Mouse (Mus musculus) embryonic facial prominence, embryonic 14.5 days (tissue): ENCODE results near the gene Creb5. TPM values are rescaled to one million over a fixed set of nuclear protein-coding genes. Genes with fewer than 3 reads are reported as not detected.

Experiments used
- ATAC-seq: fragments of 200-750 bp; cut with Nextera tagmentation; 2 replicates; pipeline ENCODE4 v1.8.0; 2017; ENCODE audit warnings: low read depth, moderate number of reproducible peaks, moderate TSS enrichment
- DNase-seq: peaks from one replicate; pipeline ENCODE4 v3.0.0-alpha.2; 2015; ENCODE audit warnings: low spot score
- H3K27ac ChIP-seq: fragments of 300-500 bp; sonication (generic); replicated peaks from 2 replicates; pipeline ENCODE4 v1.5.1; 2014; ENCODE audit warnings: low read depth, mild to moderate bottlenecking, low read length, moderate library complexity
- H3K27me3 ChIP-seq: fragments of 300-500 bp; sonication (generic); replicated peaks from 2 replicates; pipeline ENCODE4 v1.6.1; 2014; ENCODE audit warnings: low read length; ENCODE audit not compliant: control insufficient read depth, insufficient read depth
- H3K36me3 ChIP-seq: fragments of 300-500 bp; sonication (generic); 2 replicates; pipeline ENCODE4 v1.6.1; 2014; ENCODE audit warnings: low read length, mixed read lengths; ENCODE audit not compliant: control insufficient read depth, insufficient read depth
- H3K4me1 ChIP-seq: fragments of 300-500 bp; sonication (generic); 2 replicates; pipeline ENCODE4 v1.6.1; 2014; ENCODE audit warnings: antibody characterized with exemption, low read length; ENCODE audit not compliant: control insufficient read depth, insufficient read depth
- H3K4me2 ChIP-seq: fragments of 300-500 bp; sonication (generic); 2 replicates; pipeline ENCODE4 v1.6.1; 2014; ENCODE audit warnings: low read depth, mild to moderate bottlenecking, low read length, moderate library complexity, mixed read lengths
- H3K4me3 ChIP-seq: fragments of 300-500 bp; sonication (generic); 2 replicates; pipeline ENCODE4 v1.5.1; 2014; ENCODE audit warnings: low read depth, mild to moderate bottlenecking, low read length
- H3K9ac ChIP-seq: fragments of 300-500 bp; sonication (generic); 2 replicates; pipeline ENCODE4 v1.6.1; 2014; ENCODE audit warnings: low read depth, mild to moderate bottlenecking, low read length, moderate library complexity, mixed read lengths
- H3K9me3 ChIP-seq: fragments of 300-500 bp; sonication (generic); 2 replicates; pipeline ENCODE4 v1.6.1; 2016; ENCODE audit warnings: low read length; ENCODE audit not compliant: control insufficient read depth
- WGBS: fragments of 180-500 bp; shearing (Covaris S2); extraction: QIAGEN DNeasy Blood & Tissue Kit; methylation state at CpG from one replicate; pipeline ENCODE4 v1.1.7; 2014; 5-methylcytosine and 5-hydroxymethylcytosine counted together
- polyA plus RNA-seq: library from polyadenylated mRNA; unstranded; fragments of >200 nt; fragmentation: Nextera tagmentation; extraction: Ambion mirVana; gene quantifications from 2 replicates; pipeline ENCODE4 v1.2.1, GENCODE M21; 2014

Gene Creb5
- polyA plus RNA-seq, 1 experiment from 2014 or later = 22.8 TPM

DNA sequence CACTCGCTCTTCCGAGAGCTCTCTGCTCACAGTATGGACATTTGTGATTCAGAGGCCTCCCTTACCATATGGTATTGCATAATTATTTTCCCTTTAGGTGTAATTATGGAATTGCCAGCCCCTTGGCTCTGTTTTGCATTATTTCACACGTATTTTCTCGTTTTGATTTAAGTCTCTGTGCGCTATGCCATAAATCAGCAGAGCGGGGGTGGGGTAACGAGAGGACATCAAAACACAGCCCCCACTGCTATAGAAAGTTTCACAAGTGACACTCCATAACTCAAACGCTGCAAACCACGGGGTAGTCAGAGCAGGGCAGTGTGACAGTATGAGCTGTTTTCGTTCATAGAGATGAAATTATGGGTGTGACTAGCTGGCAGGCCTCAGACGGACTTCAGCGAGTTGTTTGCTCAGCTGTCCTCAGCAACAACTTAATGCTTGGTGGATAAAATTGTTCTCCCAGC lies 367.3 kb downstream of the Creb5 start:
- Histone ChIP-seq H3K27me3 (no peaks in the 10 kb centered on the region), H3K4me2 (no peak overlapping the region), H3K4me3 (no peak overlapping the region), H3K36me3 (no peaks in the 10 kb centered on the region), H3K4me1 (peaks cover 23% of the 10 kb centered on the region), H3K9ac (no peak overlapping the region), H3K27ac (peak overlapping the region; percentile 18; the same call in 1 of the 2 replicates), H3K9me3 (no peaks in the 10 kb centered on the region)
- DNase-seq = peak; percentile 73
- 49% methylated on average over 12 of the region's 12 CpGs for WGBS
- ATAC-seq = peak; percentile 44; the same call in 1 of the 2 replicates

GRCm38 (mm10) chr6:53656466-53656865 lies 369.4 kb downstream of the Creb5 start:
- no peaks in the 10 kb centered on the region for H3K27me3 ChIP-seq
- H3K9ac ChIP-seq = no peak overlapping the region
- 62% methylated on average over 3 of the region's 3 CpGs for WGBS
- H3K9me3 ChIP-seq = no peaks in the 10 kb centered on the region
- ATAC-seq (no peak), DNase-seq (no peak)
- H3K36me3 ChIP-seq = no peaks in the 10 kb centered on the region
- H3K4me1 ChIP-seq = peaks cover 23% of the 10 kb centered on the region
- no peak overlapping the region for H3K4me2 ChIP-seq
- H3K4me3 ChIP-seq = no peak overlapping the region
- H3K27ac ChIP-seq = no peak overlapping the region

- Histone ChIP-seq H3K27me3 (no peaks in the 10 kb centered on the region), H3K9ac (no peak overlapping the region), H3K9me3 (no peaks in the 10 kb centered on the region), H3K4me3 (no peak overlapping the region), H3K36me3 (no peaks in the 10 kb centered on the region), H3K4me1 (peaks cover 23% of the 10 kb centered on the region), H3K27ac (no peak overlapping the region), H3K4me2 (no peak overlapping the region)
- no peak for ATAC-seq
- no peak for DNase-seq
- 58% methylated on average over 4 of the region's 4 CpGs for WGBS
Observed at GRCm38 (mm10) chr6:53657483-53657882, 370.4 kb downstream of the Creb5 start.

DNA sequence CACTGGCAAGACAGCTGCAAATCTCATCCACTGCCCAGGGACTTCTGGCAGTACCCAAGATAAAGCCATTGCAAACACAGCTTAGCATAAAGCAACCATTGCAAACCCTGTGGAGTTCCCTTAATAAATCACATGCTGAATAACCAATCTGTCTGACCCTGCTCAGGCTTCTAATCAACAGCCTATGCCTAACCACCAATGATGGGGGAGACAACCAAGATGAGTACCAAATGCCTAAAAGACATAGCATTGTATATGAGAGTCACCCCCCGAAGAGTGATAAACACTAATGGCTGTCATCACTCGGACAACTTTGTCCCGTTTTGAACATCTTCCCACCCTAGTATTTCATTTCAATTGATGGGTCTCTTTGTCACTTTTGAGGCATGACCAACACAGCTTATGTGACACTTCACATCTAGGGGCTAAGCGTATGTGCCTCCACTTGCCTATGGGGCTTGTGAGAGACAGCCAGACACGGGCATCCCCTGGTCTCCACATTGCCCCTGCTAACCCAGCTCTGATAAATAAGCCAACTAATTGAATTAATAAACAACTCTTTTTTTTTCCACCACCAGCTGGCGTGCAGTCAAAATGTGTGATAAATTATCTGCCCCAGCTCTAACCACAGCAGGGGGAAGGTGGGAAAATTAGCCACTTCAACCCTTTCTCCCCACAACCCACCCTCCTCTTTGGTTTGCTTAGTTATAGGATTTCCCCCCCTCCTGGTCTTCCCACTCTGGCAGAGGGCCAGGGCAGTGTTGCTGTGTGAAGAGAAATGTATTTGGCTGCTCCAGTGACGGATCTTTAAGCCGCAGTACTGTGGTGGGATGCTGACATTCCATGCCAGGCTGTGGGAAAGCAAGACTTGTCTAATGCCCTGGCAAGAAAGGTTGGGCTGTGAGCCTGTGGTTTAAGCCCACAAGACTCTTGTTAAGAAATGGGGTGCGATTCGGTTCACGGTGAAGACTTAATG lies 376.1 kb downstream of the Creb5 start:
- DNase-seq = peak; percentile 92

GRCm38 (mm10) chr6:53664759-53665158 lies 377.7 kb downstream of the Creb5 start:
- Histone ChIP-seq H3K4me2 (no peak overlapping the region), H3K36me3 (no peaks in the 10 kb centered on the region), H3K4me3 (no peak overlapping the region), H3K27ac (no peak overlapping the region), H3K4me1 (peaks cover 14% of the 10 kb centered on the region), H3K9ac (no peak overlapping the region), H3K27me3 (no peaks in the 10 kb centered on the region), H3K9me3 (no peaks in the 10 kb centered on the region)
- WGBS = 38% methylated on average over 1 of the region's 1 CpGs
- no peak for ATAC-seq
- DNase-seq = no peak

More for the DNA sequence above, 376.1 kb downstream of the Creb5 start:
- no peaks in the 10 kb centered on the region for H3K27me3 ChIP-seq
- ATAC-seq = peak; percentile 83
- H3K4me3 ChIP-seq = no peak overlapping the region
- H3K9me3 ChIP-seq = no peaks in the 10 kb centered on the region
- H3K36me3 ChIP-seq = no peaks in the 10 kb centered on the region
- peaks cover 14% of the 10 kb centered on the region for H3K4me1 ChIP-seq
- H3K27ac ChIP-seq = 0 out of 2 replicates have a peak overlapping the region, but pooled peaks have one; percentile 39
- H3K9ac ChIP-seq = no peak overlapping the region
- 56% methylated on average over 11 of the region's 11 CpGs for WGBS
- H3K4me2 ChIP-seq = no peak overlapping the region

DNA sequence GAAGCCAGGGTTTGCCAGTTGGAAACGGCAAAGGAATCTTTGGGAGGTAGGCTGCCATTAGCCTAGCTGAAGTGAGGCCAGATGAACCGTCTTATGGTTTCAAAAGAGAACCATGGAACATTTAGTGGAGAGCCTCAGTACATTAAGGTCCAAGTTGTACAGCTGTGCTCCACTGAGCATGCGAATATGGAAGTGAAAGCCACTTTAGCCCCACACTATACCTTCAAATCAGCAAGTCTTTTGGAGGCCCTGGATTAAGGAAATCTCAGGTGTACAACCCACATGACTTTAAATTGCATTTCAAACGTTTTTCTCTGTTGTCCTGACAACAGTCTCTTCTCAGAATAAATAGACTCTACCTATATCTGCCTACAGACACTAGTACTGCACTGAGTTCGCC lies 379.4 kb downstream of the Creb5 start:
- Histone ChIP-seq H3K9me3 (no peaks in the 10 kb centered on the region), H3K9ac (no peak overlapping the region), H3K27me3 (no peaks in the 10 kb centered on the region), H3K4me2 (no peak overlapping the region), H3K36me3 (no peaks in the 10 kb centered on the region), H3K4me3 (no peak overlapping the region), H3K27ac (no peak overlapping the region), H3K4me1 (peaks cover 14% of the 10 kb centered on the region)
- 66% methylated on average over 5 of the region's 5 CpGs for WGBS
- DNase-seq = no peak
- ATAC-seq = no peak

DNA sequence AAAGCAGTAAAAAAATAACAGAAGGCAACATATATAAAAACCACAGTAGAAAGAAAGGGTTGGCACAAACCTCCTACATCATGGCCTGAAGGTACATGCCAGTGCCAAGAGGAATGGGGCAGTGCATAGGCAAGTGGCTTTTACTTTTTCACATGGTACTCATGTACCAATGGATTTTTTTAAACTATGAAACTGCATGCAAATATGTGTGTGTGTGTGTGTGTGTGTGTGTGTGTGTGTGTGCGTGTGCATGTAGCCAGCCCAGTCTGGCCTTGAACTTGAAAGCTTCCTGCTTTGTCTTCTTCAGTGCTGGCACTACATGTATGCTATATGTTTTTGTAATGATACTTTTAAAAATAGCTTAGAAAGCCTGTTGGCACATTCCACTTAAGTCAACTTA lies 391.2 kb downstream of the Creb5 start:
- no peak for ATAC-seq
- H3K36me3 ChIP-seq = no peaks in the 10 kb centered on the region
- no peak overlapping the region for H3K4me3 ChIP-seq
- no peak overlapping the region for H3K27ac ChIP-seq
- H3K4me2 ChIP-seq = no peak overlapping the region
- H3K9ac ChIP-seq = no peak overlapping the region
- H3K27me3 ChIP-seq = no peaks in the 10 kb centered on the region
- WGBS = 80% methylated on average over 1 of the region's 1 CpGs
- H3K4me1 ChIP-seq = peaks cover 24% of the 10 kb centered on the region
- no peak for DNase-seq
- no peaks in the 10 kb centered on the region for H3K9me3 ChIP-seq

- no peaks in the 10 kb centered on the region for H3K27me3 ChIP-seq
- no peak overlapping the region for H3K9ac ChIP-seq
- no peak for ATAC-seq
- H3K4me1 ChIP-seq = peaks cover 24% of the 10 kb centered on the region
- H3K27ac ChIP-seq = no peak overlapping the region
- H3K4me2 ChIP-seq = no peak overlapping the region
- 87% methylated on average over 8 of the region's 8 CpGs for WGBS
- DNase-seq = no peak
- no peaks in the 10 kb centered on the region for H3K9me3 ChIP-seq
- no peaks in the 10 kb centered on the region for H3K36me3 ChIP-seq
- no peak overlapping the region for H3K4me3 ChIP-seq
Observed at GRCm38 (mm10) chr6:53680046-53680445, 393.0 kb downstream of the Creb5 start.
